Mouse (Mus musculus) midbrain, embryonic 12.5 days (tissue): ENCODE results near the gene Crocc. TPM values are rescaled to one million over a fixed set of nuclear protein-coding genes. Genes with fewer than 3 reads are reported as not detected.

ENCODE experiments used
- ATAC-seq: fragments of 200-750 bp; cut with Nextera tagmentation; 2 replicates; pipeline ENCODE4 v1.8.0; 2017; ENCODE audit warnings: low read depth, moderate TSS enrichment, moderate library complexity; ENCODE audit not compliant: low FRiP score
- H3K27ac ChIP-seq: fragments of 300-500 bp; sonication (generic); replicated peaks from 2 replicates; pipeline ENCODE4 v1.5.1; 2016; ENCODE audit warnings: mild to moderate bottlenecking
- H3K27me3 ChIP-seq: fragments of 300-500 bp; sonication (generic); 2 replicates; pipeline ENCODE4 v1.6.1; 2016; ENCODE audit warnings: mild to moderate bottlenecking
- H3K36me3 ChIP-seq: fragments of 300-500 bp; sonication (generic); 2 replicates; pipeline ENCODE4 v1.6.1; 2016
- H3K4me1 ChIP-seq: fragments of 300-500 bp; sonication (generic); 2 replicates; pipeline ENCODE4 v1.6.1; 2016
- H3K4me2 ChIP-seq: fragments of 300-500 bp; sonication (generic); replicated peaks from 2 replicates; pipeline ENCODE4 v1.6.1; 2016; ENCODE audit warnings: mild to moderate bottlenecking, moderate library complexity
- H3K4me3 ChIP-seq: fragments of 300-500 bp; sonication (generic); 2 replicates; pipeline ENCODE4 v1.5.1; 2016; ENCODE audit warnings: mild to moderate bottlenecking
- H3K9ac ChIP-seq: fragments of 300-500 bp; sonication (generic); replicated peaks from 2 replicates; pipeline ENCODE4 v1.6.1; 2016; ENCODE audit warnings: mild to moderate bottlenecking, moderate library complexity
- H3K9me3 ChIP-seq: fragments of 300-500 bp; sonication (generic); 2 replicates; pipeline ENCODE4 v1.6.1; 2016; ENCODE audit warnings: mild to moderate bottlenecking
- WGBS: fragments of 180-500 bp; shearing (Covaris S2); methylation state at CpG from one replicate; pipeline ENCODE4 v1.1.7; 2016; 5-methylcytosine and 5-hydroxymethylcytosine counted together
- polyA plus RNA-seq: library from polyadenylated mRNA; unstranded; fragments of >200 nt; fragmentation: Nextera tagmentation; extraction: Ambion mirVana; gene quantifications from 2 replicates; pipeline ENCODE4 v1.2.1, GENCODE M21; 2016

The Crocc gene
- polyA plus RNA-seq, 1 experiment from 2014 or later = 14.2 TPM

- Histone ChIP-seq H3K9me3 (no peaks in the 10 kb centered on the region), H3K27me3 (no peaks in the 10 kb centered on the region), H3K4me2 (no peak overlapping the region), H3K9ac (no peak overlapping the region), H3K4me1 (peaks cover 34% of the 10 kb centered on the region), H3K4me3 (no peak overlapping the region), H3K36me3 (peaks cover 61% of the 10 kb centered on the region), H3K27ac (no peak overlapping the region)
- 92% methylated on average over 11 of the region's 11 CpGs for WGBS
- no peak for ATAC-seq
These were observed 45.5 kb downstream of the Crocc start for GRCm38 (mm10) chr4:141014856-141015255.

- Histone ChIP-seq H3K4me3 (no peak overlapping the region), H3K36me3 (peaks cover 61% of the 10 kb centered on the region), H3K9me3 (no peaks in the 10 kb centered on the region), H3K27ac (no peak overlapping the region), H3K27me3 (no peaks in the 10 kb centered on the region), H3K4me2 (no peak overlapping the region), H3K4me1 (peaks cover 28% of the 10 kb centered on the region), H3K9ac (no peak overlapping the region)
- 68% methylated on average over 8 of the region's 8 CpGs for WGBS
- ATAC-seq = no peak
These were observed 46.2 kb downstream of the Crocc start for GRCm38 (mm10) chr4:141014114-141014513.

GRCm38 (mm10) chr4:141012558-141012957 is 47.8 kb downstream of the Crocc start:
- no peak for ATAC-seq
- Histone ChIP-seq H3K36me3 (peaks cover 52% of the 10 kb centered on the region), H3K27me3 (no peaks in the 10 kb centered on the region), H3K27ac (peak overlapping the region; percentile 81), H3K4me3 (peak overlapping the region; percentile 69; the same call in 1 of the 2 replicates), H3K9ac (peak overlapping the region; percentile 90; the same call in 1 of the 2 replicates), H3K4me1 (peaks cover 26% of the 10 kb centered on the region), H3K9me3 (no peaks in the 10 kb centered on the region), H3K4me2 (peak overlapping the region; percentile 80)
- WGBS = 84% methylated on average over 10 of the region's 10 CpGs

GRCm38 (mm10) chr4:141011556-141012328 is 48.6 kb downstream of the Crocc start:
- WGBS = 41% methylated on average over 14 of the region's 14 CpGs
- H3K27me3 ChIP-seq = no peaks in the 10 kb centered on the region
- H3K36me3 ChIP-seq = peaks cover 52% of the 10 kb centered on the region
- H3K4me1 ChIP-seq = peaks cover 26% of the 10 kb centered on the region
- peak overlapping the region; percentile 80 for H3K4me2 ChIP-seq
- H3K9ac ChIP-seq = peak overlapping the region; percentile 90
- H3K27ac ChIP-seq = peak overlapping the region; percentile 81
- peak overlapping the region; percentile 69 for H3K4me3 ChIP-seq
- ATAC-seq = no peak
- no peaks in the 10 kb centered on the region for H3K9me3 ChIP-seq

GRCm38 (mm10) chr4:141010941-141011429 is 49.4 kb downstream of the Crocc start:
- ATAC-seq = peak; percentile 67
- under 1% methylated on average over 17 of the region's 17 CpGs for WGBS
- peaks cover 26% of the 10 kb centered on the region for H3K4me1 ChIP-seq

GRCm38 (mm10) chr4:141010526-141010925 is 49.8 kb downstream of the Crocc start:
- peak; percentile 82 for ATAC-seq
- Histone ChIP-seq H3K36me3 (peaks cover 52% of the 10 kb centered on the region), H3K9me3 (no peaks in the 10 kb centered on the region), H3K9ac (peak overlapping the region; percentile 90), H3K4me3 (peak overlapping the region; percentile 69), H3K4me2 (peak overlapping the region; percentile 80), H3K27me3 (no peaks in the 10 kb centered on the region), H3K27ac (peak overlapping the region; percentile 81), H3K4me1 (peaks cover 26% of the 10 kb centered on the region)
- 0% methylated on average over 26 of the region's 26 CpGs for WGBS

More at GRCm38 (mm10) chr4:141010941-141011429, 49.4 kb downstream of the Crocc start:
- Histone ChIP-seq H3K27ac (peak overlapping the region; percentile 81), H3K4me2 (peak overlapping the region; percentile 80), H3K9me3 (no peaks in the 10 kb centered on the region), H3K9ac (peak overlapping the region; percentile 90), H3K36me3 (peaks cover 52% of the 10 kb centered on the region), H3K4me3 (peak overlapping the region; percentile 69), H3K27me3 (no peaks in the 10 kb centered on the region)

GRCm38 (mm10) chr4:141010118-141010517 is 50.2 kb downstream of the Crocc start, which contains the start of gene Mfap2:
Gene Mfap2, plus strand, starts transcription at chr4:141010418.
- peak within 1 kb of the TSS; percentile 90 for H3K9ac ChIP-seq
- no peak for ATAC-seq
- H3K4me2 ChIP-seq = peak within 1 kb of the TSS; percentile 80
- peaks cover 52% of the 10 kb centered on the region for H3K36me3 ChIP-seq
- peak within 1 kb of the TSS; percentile 69 for H3K4me3 ChIP-seq
- no peaks in the 10 kb centered on the region for H3K27me3 ChIP-seq
- H3K27ac ChIP-seq = peak within 1 kb of the TSS; percentile 81
- H3K4me1 ChIP-seq = peaks cover 26% of the 10 kb centered on the region
- no peaks in the 10 kb centered on the region for H3K9me3 ChIP-seq
- WGBS = 14% methylated on average over 7 of the region's 7 CpGs

GRCm38 (mm10) chr4:141008028-141008427 is 52.3 kb downstream of the Crocc start:
- Histone ChIP-seq H3K27me3 (no peaks in the 10 kb centered on the region), H3K36me3 (peaks cover 52% of the 10 kb centered on the region), H3K9ac (no peak overlapping the region), H3K4me1 (peaks cover 26% of the 10 kb centered on the region), H3K4me3 (no peak overlapping the region), H3K4me2 (no peak overlapping the region), H3K9me3 (no peaks in the 10 kb centered on the region), H3K27ac (no peak overlapping the region)
- ATAC-seq = no peak
- WGBS = 91% methylated on average over 8 of the region's 8 CpGs

GRCm38 (mm10) chr4:141005983-141006382 is 54.4 kb downstream of the Crocc start:
- no peak overlapping the region for H3K4me3 ChIP-seq
- ATAC-seq = no peak
- peaks cover 67% of the 10 kb centered on the region for H3K36me3 ChIP-seq
- WGBS = 82% methylated on average over 13 of the region's 13 CpGs
- no peak overlapping the region for H3K4me2 ChIP-seq
- H3K27ac ChIP-seq = no peak overlapping the region
- H3K9me3 ChIP-seq = no peaks in the 10 kb centered on the region
- H3K9ac ChIP-seq = no peak overlapping the region
- H3K4me1 ChIP-seq = peaks cover 7% of the 10 kb centered on the region
- H3K27me3 ChIP-seq = no peaks in the 10 kb centered on the region

GRCm38 (mm10) chr4:140996812-140997211 is 63.5 kb downstream of the Crocc start:
- no peak overlapping the region for H3K4me2 ChIP-seq
- ATAC-seq = no peak
- no peak overlapping the region for H3K27ac ChIP-seq
- H3K9ac ChIP-seq = no peak overlapping the region
- H3K9me3 ChIP-seq = no peaks in the 10 kb centered on the region
- WGBS = 98% methylated on average over 9 of the region's 9 CpGs
- H3K4me3 ChIP-seq = no peak overlapping the region
- H3K4me1 ChIP-seq = no peaks in the 10 kb centered on the region
- no peaks in the 10 kb centered on the region for H3K27me3 ChIP-seq
- peaks cover 96% of the 10 kb centered on the region for H3K36me3 ChIP-seq

GRCm38 (mm10) chr4:140995811-140996210 is 64.5 kb downstream of the Crocc start:
- no peaks in the 10 kb centered on the region for H3K27me3 ChIP-seq
- 94% methylated on average over 8 of the region's 8 CpGs for WGBS
- H3K36me3 ChIP-seq = peaks cover 88% of the 10 kb centered on the region
- no peak overlapping the region for H3K4me3 ChIP-seq
- no peak for ATAC-seq
- no peak overlapping the region for H3K4me2 ChIP-seq
- no peak overlapping the region for H3K9ac ChIP-seq
- no peak overlapping the region for H3K27ac ChIP-seq
- no peaks in the 10 kb centered on the region for H3K4me1 ChIP-seq
- no peaks in the 10 kb centered on the region for H3K9me3 ChIP-seq

GRCm38 (mm10) chr4:140993846-140994245 is 66.5 kb downstream of the Crocc start:
- 82% methylated on average over 8 of the region's 8 CpGs for WGBS
- H3K9me3 ChIP-seq = no peaks in the 10 kb centered on the region
- no peak overlapping the region for H3K9ac ChIP-seq
- H3K36me3 ChIP-seq = peaks cover 68% of the 10 kb centered on the region
- H3K4me1 ChIP-seq = peaks cover 12% of the 10 kb centered on the region; the same call in 1 of the 2 replicates
- H3K27me3 ChIP-seq = no peaks in the 10 kb centered on the region
- H3K27ac ChIP-seq = no peak overlapping the region
- no peak overlapping the region for H3K4me3 ChIP-seq
- no peak for ATAC-seq
- no peak overlapping the region for H3K4me2 ChIP-seq
